Mouse (Mus musculus) thymus, postnatal 10 days (tissue): ENCODE measurements around the gene Prss16.
A peak's percentile ranks its signal among the peaks of the same experiment; 100 is the strongest.

Source experiments
- DNase-seq, 2 experiments: peaks; one replicate each; pipeline ENCODE4 v3.0.0; 2021; ENCODE audit warnings: low spot score in 2 of 2

The Prss16 gene

DNA sequence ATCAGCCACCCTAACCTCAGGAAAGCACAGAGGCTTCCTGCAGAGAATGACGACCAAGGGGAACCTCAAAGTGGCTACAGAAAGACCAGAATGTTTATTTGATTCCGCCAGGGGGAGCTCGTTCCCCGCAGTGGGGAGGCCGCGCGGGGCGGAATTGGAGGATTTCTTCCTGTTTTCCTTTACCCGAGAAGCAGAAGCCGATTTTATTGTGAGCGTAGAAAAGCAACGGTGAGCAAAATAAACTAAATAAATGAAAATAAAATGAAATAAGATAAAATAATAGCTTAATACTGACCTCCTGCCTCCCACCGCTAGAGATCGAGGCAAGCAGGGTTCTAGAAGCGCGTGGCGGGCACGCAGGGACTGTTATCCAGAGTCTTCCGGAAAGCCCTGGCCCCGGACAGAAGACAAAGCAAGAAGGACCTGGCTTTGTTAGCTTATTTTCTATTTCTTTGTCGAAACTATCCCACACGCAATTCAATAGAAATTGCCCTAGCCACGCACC is 35.3 kb downstream of the Prss16 start:
- peak; percentile 79 to 95 for DNase-seq

DNA sequence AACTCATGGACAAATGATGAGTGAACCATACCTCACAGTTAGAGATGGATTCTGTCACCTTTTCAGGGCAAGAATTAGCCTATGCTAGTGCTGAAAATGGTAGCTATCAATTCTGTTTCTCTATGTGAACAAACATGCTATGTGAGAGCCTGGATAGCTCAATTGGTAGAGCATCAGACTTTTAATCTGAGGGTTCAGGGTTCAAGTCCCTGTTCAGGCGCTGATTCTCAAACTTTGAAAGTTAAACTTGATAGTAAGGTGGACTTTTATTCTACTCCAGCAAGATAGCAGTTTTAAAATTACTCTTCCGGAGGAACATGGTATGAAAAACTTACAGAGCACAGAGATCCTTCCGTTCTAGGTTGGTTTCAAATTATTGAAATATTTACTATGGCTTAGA is 37.9 kb downstream of the Prss16 start:
- no peak for DNase-seq

DNA sequence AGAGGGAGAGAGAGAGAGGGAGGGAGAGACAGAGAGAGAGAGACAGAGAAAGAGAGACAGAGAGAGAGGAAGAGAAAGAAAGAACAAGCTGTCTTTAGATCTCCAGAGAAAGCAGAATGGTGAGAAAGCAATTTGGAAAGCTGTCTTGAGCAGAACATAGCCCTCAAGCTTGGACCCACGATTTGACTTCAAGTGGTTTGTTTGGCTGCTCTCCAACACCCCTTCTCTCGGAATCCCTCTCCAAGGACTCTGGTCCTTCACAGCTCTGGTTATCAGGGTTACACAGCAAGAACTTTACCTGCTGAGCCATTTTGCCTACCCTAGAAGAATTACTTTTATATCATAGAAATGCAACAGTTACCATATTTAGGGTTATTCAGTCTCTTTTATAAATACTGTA is 39.7 kb downstream of the Prss16 start:
- no peak for DNase-seq

DNA sequence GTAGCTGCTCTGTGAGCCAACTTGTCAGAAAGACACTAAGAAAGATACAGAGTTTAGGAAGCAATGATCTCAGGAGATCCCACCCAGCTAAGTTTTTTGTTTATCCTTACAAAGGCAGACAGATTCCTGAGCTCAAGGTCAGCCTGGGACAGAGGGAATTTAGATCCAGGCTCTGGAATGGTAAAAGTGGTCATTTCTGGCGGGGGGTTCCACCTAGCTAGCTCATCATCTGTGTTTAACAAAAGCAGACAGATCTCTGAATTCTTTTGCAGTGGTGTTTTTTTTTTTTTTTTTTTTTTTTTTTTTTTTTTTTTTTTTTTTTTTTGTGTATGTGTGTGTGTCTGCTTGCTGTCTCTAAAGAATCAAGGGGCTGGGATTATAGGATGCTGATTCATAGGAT is 40.3 kb downstream of the Prss16 start:
- no peak for DNase-seq
